ENCODE assay signal across 17 mouse cellular contexts in genomic region chr11:24740466-24740865, GRCm38 (mm10).
DNase-seq lines count a peak whose midpoint lies in the region; ATAC-seq and TF ChIP-seq lines count a peak whose summit lies in the region.
"Had no signal": no experiment of that assay in that cellular context is flagged by ENCODE, and none has a peak within 500 bp of the region (broad histone marks: within the 10 kb centered on the region; RNA-seq: fewer than 3 reads in every experiment).

No protein-coding gene starts in this region.

- no peaks in the 10 kb centered on the region for H3K27me3 ChIP-seq in forebrain, embryonic 11.5 days (ENCODE audit: control insufficient read depth, insufficient read depth, low read length)
- H3K27me3 ChIP-seq in forebrain, embryonic 10.5 days (ENCODE audit: poor library complexity, severe bottlenecking): 0 out of 2 replicates have a peak, but pooled peaks cover 3% of the 10 kb centered on the region
- no peaks in the 10 kb centered on the region; the same call in 1 of the 2 replicates for H3K27me3 ChIP-seq in midbrain, embryonic 12.5 days
- H3K27me3 ChIP-seq in midbrain, postnatal 0 days (ENCODE audit: insufficient read depth, low read length): no peaks in the 10 kb centered on the region
- no peaks in the 10 kb centered on the region for H3K27me3 ChIP-seq in hindbrain, embryonic 15.5 days
- H3K27me3 ChIP-seq in lung, postnatal 0 days (replicated peaks; ENCODE audit: insufficient read depth, low read length): no peaks in the 10 kb centered on the region
- H3K27me3 ChIP-seq: embryonic facial prominence, embryonic 15.5 days; limb, embryonic 13.5 days; megakaryocyte, embryonic 14.5 days had no signal

- H3K4me1 ChIP-seq in forebrain, embryonic 11.5 days (replicated peaks; ENCODE audit: control insufficient read depth, insufficient read depth, low read length): peaks cover 12% of the 10 kb centered on the region
- H3K4me1 ChIP-seq in forebrain, embryonic 10.5 days: peaks cover 39% of the 10 kb centered on the region
- H3K4me1 ChIP-seq in midbrain, embryonic 12.5 days: peaks cover 17% of the 10 kb centered on the region
- H3K4me1 ChIP-seq in midbrain, postnatal 0 days (ENCODE audit: insufficient read depth, low read length): no peaks in the 10 kb centered on the region; the same call in none of the 2 replicates
- H3K4me1 ChIP-seq in hindbrain, embryonic 15.5 days (replicated peaks): peaks cover 23% of the 10 kb centered on the region
- no peaks in the 10 kb centered on the region for H3K4me1 ChIP-seq in lung, postnatal 0 days (ENCODE audit: insufficient read depth, low read depth, low read length)
- H3K4me1 ChIP-seq: megakaryocyte, embryonic 14.5 days had no signal

- H3K4me2 ChIP-seq in forebrain, embryonic 11.5 days (ENCODE audit: low read depth, low read length, severe bottlenecking): no peak overlapping the region; the same call in 1 of the 2 replicates
- H3K4me2 ChIP-seq in midbrain, embryonic 12.5 days (replicated peaks): no peak overlapping the region
- H3K4me2 ChIP-seq in midbrain, postnatal 0 days (ENCODE audit: low read depth, low read length, poor library complexity, severe bottlenecking): no peak overlapping the region
- no peak overlapping the region; the same call in 1 of the 2 replicates for H3K4me2 ChIP-seq in hindbrain, embryonic 15.5 days
- H3K4me2 ChIP-seq in lung, postnatal 0 days (replicated peaks; ENCODE audit: low read depth, low read length): no peak overlapping the region

- DNase-seq in forebrain, embryonic 11.5 days (ENCODE audit: low spot score): no peak
- DNase-seq in forebrain, embryonic 10.5 days (ENCODE audit: extremely low spot score, low spot score): no peak
- no peak for DNase-seq in midbrain, postnatal 0 days (ENCODE audit: low spot score)
- DNase-seq in retina, embryonic 14.5 days (ENCODE audit: low spot score): peak; percentile 29
- DNase-seq in lung, postnatal 0 days (ENCODE audit: low spot score): no peak
- DNase-seq: heart, postnatal 4 days; kidney, adult 2 months; kidney, postnatal 14 days; thymus, postnatal 36 days had no signal

- H3K27ac ChIP-seq in forebrain, embryonic 11.5 days (ENCODE audit: low read depth, low read length): no peak overlapping the region
- no peak overlapping the region for H3K27ac ChIP-seq in forebrain, embryonic 10.5 days
- H3K27ac ChIP-seq in midbrain, embryonic 12.5 days (replicated peaks): no peak overlapping the region
- H3K27ac ChIP-seq in midbrain, postnatal 0 days (ENCODE audit: low read depth, low read length): no peak overlapping the region
- peak overlapping the region; percentile 82 for H3K27ac ChIP-seq in hindbrain, embryonic 15.5 days (replicated peaks)
- H3K27ac ChIP-seq in lung, postnatal 0 days (ENCODE audit: low read length): no peak overlapping the region
- H3K27ac ChIP-seq: embryonic facial prominence, embryonic 15.5 days; heart, embryonic 10.5 days; liver, embryonic 14.5 days had no signal

- 41% methylated on average over 2 of the region's 2 CpGs for WGBS in forebrain, embryonic 11.5 days
- WGBS in forebrain, embryonic 10.5 days: 58% methylated on average over 2 of the region's 2 CpGs
- 35% methylated on average over 2 of the region's 2 CpGs for WGBS in midbrain, embryonic 12.5 days
- 25% methylated on average over 2 of the region's 2 CpGs for WGBS in midbrain, postnatal 0 days
- 26% methylated on average over 2 of the region's 2 CpGs for WGBS in hindbrain, embryonic 15.5 days
- 84% methylated on average over 2 of the region's 2 CpGs for WGBS in lung, postnatal 0 days

- no peaks in the 10 kb centered on the region for H3K36me3 ChIP-seq in forebrain, embryonic 11.5 days (ENCODE audit: control insufficient read depth, insufficient read depth, low read length)
- no peaks in the 10 kb centered on the region for H3K36me3 ChIP-seq in forebrain, embryonic 10.5 days (replicated peaks)
- no peaks in the 10 kb centered on the region for H3K36me3 ChIP-seq in midbrain, embryonic 12.5 days
- H3K36me3 ChIP-seq in midbrain, postnatal 0 days (ENCODE audit: insufficient read depth, low read length): no peaks in the 10 kb centered on the region
- no peaks in the 10 kb centered on the region for H3K36me3 ChIP-seq in hindbrain, embryonic 15.5 days
- no peaks in the 10 kb centered on the region for H3K36me3 ChIP-seq in lung, postnatal 0 days (ENCODE audit: insufficient read depth, low read length)
- H3K36me3 ChIP-seq: embryonic facial prominence, embryonic 15.5 days; heart, embryonic 10.5 days; limb, embryonic 13.5 days had no signal

- no peak for TF ChIP-seq EP300 in lung, postnatal 0 days (IDR thresholded peaks at IDR 0.05)

- peak; percentile 63 for ATAC-seq in forebrain, embryonic 11.5 days (replicated peaks; ENCODE audit: low FRiP score)
- peak; percentile 61 for ATAC-seq in midbrain, embryonic 12.5 days (ENCODE audit: low FRiP score, low read depth)
- ATAC-seq in midbrain, postnatal 0 days (ENCODE audit: low FRiP score): no peak
- no peak for ATAC-seq in hindbrain, embryonic 15.5 days (ENCODE audit: low FRiP score, low read depth)
- ATAC-seq in megakaryocyte, adult 5-6 weeks (ENCODE audit: poor library complexity, severe bottlenecking): no peak
- no peak for ATAC-seq in lung, postnatal 0 days

- no peak overlapping the region for H3K9ac ChIP-seq in forebrain, embryonic 11.5 days (ENCODE audit: low read length)
- no peak overlapping the region for H3K9ac ChIP-seq in midbrain, embryonic 12.5 days (replicated peaks)
- H3K9ac ChIP-seq in midbrain, postnatal 0 days (replicated peaks; ENCODE audit: low read length, poor library complexity, severe bottlenecking): no peak overlapping the region
- no peak overlapping the region for H3K9ac ChIP-seq in hindbrain, embryonic 15.5 days
- H3K9ac ChIP-seq in lung, postnatal 0 days (replicated peaks; ENCODE audit: low read depth): no peak overlapping the region
- H3K9ac ChIP-seq: liver, embryonic 14.5 days had no signal

- H3K9me3 ChIP-seq in forebrain, embryonic 11.5 days (ENCODE audit: control insufficient read depth, low read length): no peaks in the 10 kb centered on the region
- H3K9me3 ChIP-seq in forebrain, embryonic 10.5 days: no peaks in the 10 kb centered on the region
- H3K9me3 ChIP-seq in midbrain, embryonic 12.5 days: no peaks in the 10 kb centered on the region
- no peaks in the 10 kb centered on the region for H3K9me3 ChIP-seq in midbrain, postnatal 0 days (ENCODE audit: low read length)
- H3K9me3 ChIP-seq in hindbrain, embryonic 15.5 days: no peaks in the 10 kb centered on the region
- H3K9me3 ChIP-seq in lung, postnatal 0 days (ENCODE audit: low read length): no peaks in the 10 kb centered on the region
- H3K9me3 ChIP-seq: embryonic facial prominence, embryonic 15.5 days; heart, embryonic 10.5 days; limb, embryonic 13.5 days had no signal

- H3K4me3 ChIP-seq in forebrain, embryonic 11.5 days (ENCODE audit: low read depth, low read length): no peak overlapping the region
- no peak overlapping the region for H3K4me3 ChIP-seq in forebrain, embryonic 10.5 days
- H3K4me3 ChIP-seq in midbrain, embryonic 12.5 days: no peak overlapping the region
- no peak overlapping the region for H3K4me3 ChIP-seq in midbrain, postnatal 0 days (ENCODE audit: low read depth, low read length)
- no peak overlapping the region for H3K4me3 ChIP-seq in hindbrain, embryonic 15.5 days
- no peak overlapping the region for H3K4me3 ChIP-seq in lung, postnatal 0 days (ENCODE audit: low read depth, low read length)
- H3K4me3 ChIP-seq: megakaryocyte, embryonic 14.5 days had no signal

- TF ChIP-seq CTCF in midbrain, postnatal 0 days (IDR thresholded peaks at IDR 0.05): no peak
- TF ChIP-seq CTCF in lung, postnatal 0 days (IDR thresholded peaks at IDR 0.05): no peak

Comparison
In these comparisons a context has a peak if more than half of its experiments do, and no peak if none do; other contexts are left out.
1. ATAC-seq: peak in forebrain, embryonic 11.5 days (single experiment) and midbrain, embryonic 12.5 days (single experiment); none in midbrain, postnatal 0 days (single experiment), hindbrain, embryonic 15.5 days (single experiment), megakaryocyte, adult 5-6 weeks (single experiment) and lung, postnatal 0 days (single experiment).